Mouse (Mus musculus): ENCODE data around the gene B3galt2. TPM values are rescaled to one million over a fixed set of nuclear protein-coding genes. Genes with fewer than 3 reads are reported as not detected.
"Not testable (repeated sequence)": the region's sequence is repeated elsewhere in the genome, so short reads cannot be mapped to it uniquely, and the experiment has no call there.

Gene B3galt2
- polyA plus RNA-seq, 1 experiment from 2014 or later: 0.23 TPM

- DNase-seq (ENCODE audit: low spot score): no peak
- peaks cover 19% of the 10 kb centered on the region for H3K36me3 ChIP-seq
- H3K4me1 ChIP-seq: no peaks in the 10 kb centered on the region
- no peak overlapping the region for H3K27ac ChIP-seq
- 97% methylated on average over 2 of the region's 2 CpGs for WGBS
- H3K9me3 ChIP-seq (replicated peaks): no peaks in the 10 kb centered on the region
- no peaks in the 10 kb centered on the region for H3K27me3 ChIP-seq (ENCODE audit: low read depth, poor library complexity, severe bottlenecking)
- H3K4me3 ChIP-seq: no peak overlapping the region
Observed at GRCm38 (mm10) chr1:143650317-143650716, 9.9 kb downstream of the B3galt2 start.

GRCm38 (mm10) chr1:143653646-143654045, 13.2 kb downstream of the B3galt2 start:
- Histone ChIP-seq H3K36me3 (peaks cover 15% of the 10 kb centered on the region), H3K4me1 (no peaks in the 10 kb centered on the region), H3K27ac (no peak overlapping the region), H3K4me3 (no peak overlapping the region), H3K27me3 (ENCODE audit: low read depth, poor library complexity, severe bottlenecking) (no peaks in the 10 kb centered on the region), H3K9me3 (replicated peaks) (no peaks in the 10 kb centered on the region)
- no peak for DNase-seq (ENCODE audit: low spot score)
- WGBS: 93% methylated on average over 3 of the region's 3 CpGs

- Histone ChIP-seq H3K9me3 (replicated peaks) (no peaks in the 10 kb centered on the region), H3K27me3 (ENCODE audit: low read depth, poor library complexity, severe bottlenecking) (no peaks in the 10 kb centered on the region), H3K4me3 (no peak overlapping the region), H3K27ac (no peak overlapping the region), H3K4me1 (no peaks in the 10 kb centered on the region), H3K36me3 (peaks cover 64% of the 10 kb centered on the region)
- DNase-seq (ENCODE audit: low spot score): no peak
- WGBS: 100% methylated on average over 2 of the region's 2 CpGs
Observed at GRCm38 (mm10) chr1:143663197-143663596, 22.7 kb downstream of the B3galt2 start.

GRCm38 (mm10) chr1:143664786-143665185, 24.3 kb downstream of the B3galt2 start:
- DNase-seq (ENCODE audit: low spot score); H3K27me3 ChIP-seq (ENCODE audit: low read depth, poor library complexity, severe bottlenecking); H3K27ac ChIP-seq; H3K9me3 ChIP-seq (replicated peaks); H3K4me3 ChIP-seq; H3K4me1 ChIP-seq: not testable (repeated sequence)
- H3K36me3 ChIP-seq: peaks cover 79% of the 10 kb centered on the region
- 98% methylated on average over 4 of the region's 4 CpGs for WGBS

- Histone ChIP-seq H3K4me1 (no peaks in the 10 kb centered on the region), H3K9me3 (replicated peaks) (no peaks in the 10 kb centered on the region), H3K27me3 (ENCODE audit: low read depth, poor library complexity, severe bottlenecking) (no peaks in the 10 kb centered on the region), H3K27ac (no peak overlapping the region), H3K4me3 (no peak overlapping the region), H3K36me3 (peaks cover 73% of the 10 kb centered on the region)
- no peak for DNase-seq (ENCODE audit: low spot score)
- 94% methylated on average over 4 of the region's 4 CpGs for WGBS
Observed at GRCm38 (mm10) chr1:143675734-143676361, 35.4 kb downstream of the B3galt2 start.

GRCm38 (mm10) chr1:143681108-143681507, 40.6 kb downstream of the B3galt2 start:
- Histone ChIP-seq H3K4me3 (no peak overlapping the region), H3K36me3 (peaks cover 74% of the 10 kb centered on the region), H3K9me3 (replicated peaks) (no peaks in the 10 kb centered on the region), H3K27ac (no peak overlapping the region), H3K4me1 (no peaks in the 10 kb centered on the region), H3K27me3 (ENCODE audit: low read depth, poor library complexity, severe bottlenecking) (no peaks in the 10 kb centered on the region)
- no peak for DNase-seq (ENCODE audit: low spot score)
- over 99% methylated on average over 5 of the region's 5 CpGs for WGBS

GRCm38 (mm10) chr1:143684849-143685248, 44.4 kb downstream of the B3galt2 start:
- Histone ChIP-seq H3K9me3 (replicated peaks) (no peaks in the 10 kb centered on the region), H3K36me3 (peaks cover 73% of the 10 kb centered on the region), H3K27ac (no peak overlapping the region), H3K4me3 (no peak overlapping the region), H3K27me3 (ENCODE audit: low read depth, poor library complexity, severe bottlenecking) (no peaks in the 10 kb centered on the region), H3K4me1 (no peaks in the 10 kb centered on the region)
- WGBS: 93% methylated on average over 3 of the region's 3 CpGs
- no peak for DNase-seq (ENCODE audit: low spot score)

- Histone ChIP-seq H3K4me1 (peaks cover 4% of the 10 kb centered on the region; the same call in 1 of the 2 replicates), H3K36me3 (peaks cover 18% of the 10 kb centered on the region), H3K9me3 (replicated peaks) (no peaks in the 10 kb centered on the region), H3K27me3 (ENCODE audit: low read depth, poor library complexity, severe bottlenecking) (no peaks in the 10 kb centered on the region), H3K4me3 (peak overlapping the region; percentile 87), H3K27ac (peak overlapping the region; percentile 97)
- under 1% methylated on average over 13 of the region's 13 CpGs for WGBS
- DNase-seq (ENCODE audit: low spot score): no peak
Observed at GRCm38 (mm10) chr1:143701736-143702135, 61.3 kb downstream of the B3galt2 start.

- peaks cover 14% of the 10 kb centered on the region for H3K36me3 ChIP-seq
- no peak for DNase-seq (ENCODE audit: low spot score)
- WGBS: under 1% methylated on average over 46 of the region's 48 CpGs
Observed at GRCm38 (mm10) chr1:143702141-143702740, 61.8 kb downstream of the B3galt2 start.

GRCm38 (mm10) chr1:143702741-143703262, 62.3 kb downstream of the B3galt2 start, which contains the start of gene Cdc73:
Gene Cdc73 (minus strand): TSS chr1:143702893.
- Histone ChIP-seq H3K27me3 (ENCODE audit: low read depth, poor library complexity, severe bottlenecking) (no peaks in the 10 kb centered on the region), H3K4me1 (peaks cover 4% of the 10 kb centered on the region; the same call in 1 of the 2 replicates), H3K36me3 (peaks cover 8% of the 10 kb centered on the region), H3K9me3 (replicated peaks) (no peaks in the 10 kb centered on the region), H3K27ac (peak within 1 kb of the TSS; percentile 97), H3K4me3 (peak within 1 kb of the TSS; percentile 87)
- under 1% methylated on average over 71 of the region's 74 CpGs for WGBS
- peak; percentile 94 for DNase-seq (ENCODE audit: low spot score)

More at GRCm38 (mm10) chr1:143702141-143702740, 61.8 kb downstream of the B3galt2 start:
- no peaks in the 10 kb centered on the region for H3K9me3 ChIP-seq (replicated peaks)
- no peaks in the 10 kb centered on the region for H3K27me3 ChIP-seq (ENCODE audit: low read depth, poor library complexity, severe bottlenecking)
- H3K4me1 ChIP-seq: peaks cover 4% of the 10 kb centered on the region; the same call in 1 of the 2 replicates
- peak overlapping the region; percentile 97 for H3K27ac ChIP-seq
- peak overlapping the region; percentile 87 for H3K4me3 ChIP-seq

Other genes with a start within 250 kb of the B3galt2 start
- 30.9 and 31.1 TPM in 2 replicates for gene Cdc73, start 62.2 kb downstream of the B3galt2 start, polyA plus RNA-seq (2016; fragmentation: Nextera tagmentation; extraction: Ambion mirVana)
- 71.6 and 80.7 TPM in 2 replicates for gene Glrx2, start 75.7 kb downstream of the B3galt2 start, polyA plus RNA-seq (2016; fragmentation: Nextera tagmentation; extraction: Ambion mirVana)
- 17.3 and 23.6 TPM in 2 replicates for gene Trove2, start 136.4 kb downstream of the B3galt2 start, polyA plus RNA-seq (2016; fragmentation: Nextera tagmentation; extraction: Ambion mirVana)
- gene Uchl5, start 136.6 kb downstream of the B3galt2 start, polyA plus RNA-seq (2016; fragmentation: Nextera tagmentation; extraction: Ambion mirVana): 114 and 116 TPM in 2 replicates